In genomic region chr15:92634044-92634610, GRCm38 (mm10) we compare ENCODE assay signal across 12 mouse cellular contexts.
A peak's percentile ranks its signal among the peaks of the same experiment; 100 is the strongest.
DNase-seq lines count a peak whose midpoint lies in the region; ATAC-seq and TF ChIP-seq lines count a peak whose summit lies in the region.
"Had no signal": no experiment of that assay in that cellular context is flagged by ENCODE, and none has a peak within 500 bp of the region (broad histone marks: within the 10 kb centered on the region; RNA-seq: fewer than 3 reads in every experiment).

No protein-coding gene starts in this region.

- H3K27me3 ChIP-seq in hindbrain, embryonic 14.5 days (ENCODE audit: control insufficient read depth, insufficient read depth, low read length): no peaks in the 10 kb centered on the region
- no peaks in the 10 kb centered on the region for H3K27me3 ChIP-seq in hindbrain, embryonic 12.5 days
- H3K27me3 ChIP-seq in heart, embryonic 10.5 days (ENCODE audit: insufficient read depth, poor library complexity, severe bottlenecking): no peaks in the 10 kb centered on the region

- no peak overlapping the region for H3K4me3 ChIP-seq in hindbrain, embryonic 14.5 days (replicated peaks; ENCODE audit: low read length)
- no peak overlapping the region for H3K4me3 ChIP-seq in hindbrain, embryonic 12.5 days
- H3K4me3 ChIP-seq in heart, embryonic 10.5 days: peak overlapping the region; percentile 29
- H3K4me3 ChIP-seq in olfactory bulb, adult 2 months (ENCODE audit: insufficient read depth, low read depth, low read length): no peak overlapping the region
- H3K4me3 ChIP-seq: layer of hippocampus, adult 2 months; neural tube, embryonic 12.5 days had no signal

- H3K4me2 ChIP-seq in hindbrain, embryonic 14.5 days (replicated peaks): no peak overlapping the region
- no peak overlapping the region for H3K4me2 ChIP-seq in hindbrain, embryonic 12.5 days (replicated peaks)
- H3K4me2 ChIP-seq: neural tube, embryonic 12.5 days had no signal

- H3K4me1 ChIP-seq in hindbrain, embryonic 14.5 days (replicated peaks; ENCODE audit: control insufficient read depth, insufficient read depth, low read length): peaks cover 4% of the 10 kb centered on the region
- peaks cover 4% of the 10 kb centered on the region for H3K4me1 ChIP-seq in hindbrain, embryonic 12.5 days
- peaks cover 25% of the 10 kb centered on the region for H3K4me1 ChIP-seq in heart, embryonic 10.5 days
- H3K4me1 ChIP-seq in olfactory bulb, adult 2 months (ENCODE audit: control insufficient read depth, insufficient read depth, low read length): peaks cover 2% of the 10 kb centered on the region; the same call in 1 of the 2 replicates
- H3K4me1 ChIP-seq: neural tube, embryonic 12.5 days had no signal

- no peak for TF ChIP-seq CTCF in olfactory bulb, adult 2 months (IDR thresholded peaks at IDR 0.05; ENCODE audit: insufficient read depth, low read depth, low read length)

- H3K27ac ChIP-seq in hindbrain, embryonic 14.5 days: 0 out of 2 replicates have a peak overlapping the region, but pooled peaks have one; percentile 41
- H3K27ac ChIP-seq in hindbrain, embryonic 12.5 days: no peak overlapping the region
- H3K27ac ChIP-seq in heart, embryonic 10.5 days: peak overlapping the region; percentile 39; the same call in 1 of the 2 replicates
- peak overlapping the region; percentile 30; the same call in 1 of the 2 replicates for H3K27ac ChIP-seq in olfactory bulb, adult 2 months (ENCODE audit: insufficient read depth, low read depth, low read length)
- H3K27ac ChIP-seq: layer of hippocampus, adult 2 months; neural tube, embryonic 12.5 days had no signal

- no peaks in the 10 kb centered on the region for H3K36me3 ChIP-seq in hindbrain, embryonic 14.5 days (replicated peaks; ENCODE audit: control insufficient read depth, insufficient read depth)
- no peaks in the 10 kb centered on the region for H3K36me3 ChIP-seq in hindbrain, embryonic 12.5 days
- H3K36me3 ChIP-seq in heart, embryonic 10.5 days: no peaks in the 10 kb centered on the region
- H3K36me3 ChIP-seq: neural tube, embryonic 12.5 days had no signal

- WGBS in hindbrain, embryonic 14.5 days: 82% methylated on average over 14 of the region's 14 CpGs
- WGBS in hindbrain, embryonic 12.5 days: 86% methylated on average over 14 of the region's 14 CpGs
- 55% methylated on average over 14 of the region's 14 CpGs for WGBS in heart, embryonic 10.5 days
- WGBS in olfactory bulb, adult 2 months: 59% methylated on average over 14 of the region's 14 CpGs

- no peak for TF ChIP-seq POLR2A in olfactory bulb, adult 2 months (IDR thresholded peaks at IDR 0.05; ENCODE audit: insufficient read depth, low read depth, low read length)

- no peak overlapping the region for H3K9ac ChIP-seq in hindbrain, embryonic 14.5 days
- H3K9ac ChIP-seq in hindbrain, embryonic 12.5 days: no peak overlapping the region
- H3K9ac ChIP-seq: liver, postnatal 0 days; neural tube, embryonic 12.5 days had no signal

- H3K9me3 ChIP-seq in hindbrain, embryonic 14.5 days (ENCODE audit: control insufficient read depth, low read length): no peaks in the 10 kb centered on the region
- H3K9me3 ChIP-seq in hindbrain, embryonic 12.5 days (replicated peaks): no peaks in the 10 kb centered on the region
- no peaks in the 10 kb centered on the region for H3K9me3 ChIP-seq in heart, embryonic 10.5 days
- H3K9me3 ChIP-seq: neural tube, embryonic 12.5 days had no signal

- ATAC-seq in hindbrain, embryonic 14.5 days (ENCODE audit: low FRiP score): no peak
- ATAC-seq in hindbrain, embryonic 12.5 days (ENCODE audit: low FRiP score): no peak
- no peak for ATAC-seq in megakaryocyte progenitor cell, adult 5-6 weeks (replicated peaks; ENCODE audit: poor library complexity)
- ATAC-seq: liver, postnatal 0 days had no signal

- no peak for DNase-seq in hindbrain, embryonic 14.5 days (ENCODE audit: low spot score)
- peak; percentile 3 to 13 for DNase-seq in adrenal gland, postnatal 36 days
- no peak for DNase-seq in heart, embryonic 10.5 days (ENCODE audit: low spot score)
- DNase-seq in cerebellum, adult 18-20 months: no peak
- DNase-seq: gastrocnemius, postnatal 25 days; kidney, adult 11 months; liver, postnatal 0 days had no signal

Comparison
In these comparisons a context has a peak if more than half of its experiments do, and no peak if none do; other contexts are left out.
1. DNase-seq: peak in adrenal gland, postnatal 36 days (2 of 2); none in hindbrain, embryonic 14.5 days (single experiment), heart, embryonic 10.5 days (single experiment) and cerebellum, adult 18-20 months (0 of 2).